Mouse (Mus musculus) midbrain, postnatal 0 days (tissue): Measurements from ENCODE around the gene Hipk1. TPM values are rescaled to one million over a fixed set of nuclear protein-coding genes. Genes with fewer than 3 reads are reported as not detected.
A peak's percentile ranks its signal among the peaks of the same experiment; 100 is the strongest.

Source experiments
- ATAC-seq: fragments of 200-750 bp; cut with Nextera tagmentation; 2 replicates; pipeline ENCODE4 v1.8.0; 2017; ENCODE audit warnings: moderate number of reproducible peaks, mild to moderate bottlenecking, moderate TSS enrichment, moderate library complexity; ENCODE audit not compliant: low FRiP score
- DNase-seq: peaks from one replicate; pipeline ENCODE4 v3.0.0-alpha.2; 2015; ENCODE audit warnings: low spot score
- H3K27ac ChIP-seq: fragments of 300-500 bp; sonication (generic); 2 replicates; pipeline ENCODE4 v1.5.1; 2014; ENCODE audit warnings: low read depth, mild to moderate bottlenecking, low read length, mixed read lengths
- H3K27me3 ChIP-seq: fragments of 300-500 bp; sonication (generic); 2 replicates; pipeline ENCODE4 v1.6.1; 2014; ENCODE audit warnings: low read length, control low read depth, mixed read lengths; ENCODE audit not compliant: insufficient read depth
- H3K36me3 ChIP-seq: fragments of 300-500 bp; sonication (generic); 2 replicates; pipeline ENCODE4 v1.6.1; 2014; ENCODE audit warnings: low read length, control low read depth, mixed read lengths; ENCODE audit not compliant: insufficient read depth
- H3K4me1 ChIP-seq: fragments of 300-500 bp; sonication (generic); 2 replicates; pipeline ENCODE4 v1.6.1; 2014; ENCODE audit warnings: mild to moderate bottlenecking, control low read depth, antibody characterized with exemption, low read length, mixed read lengths; ENCODE audit not compliant: insufficient read depth
- H3K4me2 ChIP-seq: fragments of 300-500 bp; sonication (generic); 2 replicates; pipeline ENCODE4 v1.6.1; 2014; ENCODE audit warnings: low read depth, mild to moderate bottlenecking, low read length, mixed read lengths; ENCODE audit not compliant: poor library complexity, severe bottlenecking
- H3K4me3 ChIP-seq: fragments of 300-500 bp; sonication (generic); 2 replicates; pipeline ENCODE4 v1.5.1; 2014; ENCODE audit warnings: low read depth, mild to moderate bottlenecking, low read length, moderate library complexity
- H3K9ac ChIP-seq: fragments of 300-500 bp; sonication (generic); replicated peaks from 2 replicates; pipeline ENCODE4 v1.6.1; 2014; ENCODE audit warnings: mild to moderate bottlenecking, low read length, moderate library complexity, mixed read lengths; ENCODE audit not compliant: poor library complexity, severe bottlenecking
- H3K9me3 ChIP-seq: fragments of 300-500 bp; sonication (generic); 2 replicates; pipeline ENCODE4 v1.6.1; 2016; ENCODE audit warnings: low read length, control low read depth
- CTCF ChIP-seq: IDR thresholded peaks from 2 replicates; pipeline ENCODE4 v1.5.1; 2016; ENCODE audit warnings: antibody characterized with exemption, mild to moderate bottlenecking
- WGBS: fragments of 180-500 bp; shearing (Covaris S2); extraction: QIAGEN DNeasy Blood & Tissue Kit; methylation state at CpG from one replicate; pipeline ENCODE4 v1.1.7; 2014; 5-methylcytosine and 5-hydroxymethylcytosine counted together
- polyA plus RNA-seq: library from polyadenylated mRNA; unstranded; fragments of >200 nt; fragmentation: Nextera tagmentation; extraction: Ambion mirVana; gene quantifications from 2 replicates; pipeline ENCODE4 v1.2.1, GENCODE M21; 2015
- total RNA-seq: library from RNA; depleted of rRNA; stranded (reverse); fragments of >200 nt; gene quantifications from 2 replicates; pipeline ENCODE4 v1.2.3, GENCODE M21; 2014

Gene Hipk1
- total and polyA plus RNA-seq, 2 experiments from 2014 or later: 7.7 to 77.2 TPM

DNA sequence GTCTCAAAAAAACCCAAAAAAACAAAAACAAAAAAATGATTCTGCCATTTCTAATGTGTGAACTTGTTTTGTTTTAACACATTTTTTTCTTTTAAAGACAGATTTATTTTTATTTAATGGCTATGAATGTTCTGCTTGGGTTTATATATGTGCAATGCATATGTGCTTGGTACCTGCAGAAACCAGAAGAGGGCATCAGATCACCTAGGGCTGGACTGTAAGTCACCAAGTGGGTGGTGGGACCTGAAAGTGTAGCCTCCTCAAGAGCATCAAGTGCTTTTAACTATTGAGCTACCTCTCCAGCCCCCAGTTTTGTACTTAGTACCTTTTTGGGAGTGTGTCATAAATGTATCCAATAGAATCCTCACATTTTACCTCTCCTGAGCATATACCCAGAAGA is 36.2 kb upstream of the Hipk1 start:
- H3K9ac ChIP-seq: no peak overlapping the region
- H3K27ac ChIP-seq: no peak overlapping the region
- no peak overlapping the region for H3K4me3 ChIP-seq
- no peaks in the 10 kb centered on the region for H3K27me3 ChIP-seq
- H3K36me3 ChIP-seq: peaks cover 5% of the 10 kb centered on the region; the same call in 1 of the 2 replicates
- no peak overlapping the region for H3K4me2 ChIP-seq
- H3K9me3 ChIP-seq: no peaks in the 10 kb centered on the region
- no peak for DNase-seq
- no peaks in the 10 kb centered on the region for H3K4me1 ChIP-seq
- TF ChIP-seq CTCF: peak; percentile 19; the same call in 1 of the 2 replicates
- no peak for ATAC-seq

DNA sequence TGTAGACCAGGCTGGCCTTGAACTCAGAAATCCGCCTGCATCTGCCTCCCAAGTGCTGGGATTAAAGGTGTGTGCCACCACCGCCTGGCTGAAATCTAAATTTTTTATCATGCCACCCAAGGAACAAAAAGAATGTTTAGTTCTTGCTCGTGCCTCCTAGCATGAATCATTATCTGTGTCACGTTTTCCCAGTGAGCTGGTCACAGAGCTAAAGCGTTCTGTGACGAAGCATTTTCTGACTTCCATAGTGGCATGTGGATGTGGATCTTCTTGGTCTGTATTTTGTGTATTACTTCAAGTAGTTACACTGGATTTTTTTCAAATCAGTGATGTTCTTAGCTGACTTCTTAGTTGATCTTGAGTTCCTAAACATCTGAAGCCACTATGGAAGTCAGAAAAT is 19.6 kb upstream of the Hipk1 start:
- H3K9me3 ChIP-seq: no peaks in the 10 kb centered on the region
- H3K4me1 ChIP-seq: no peaks in the 10 kb centered on the region; the same call in 1 of the 2 replicates
- no peaks in the 10 kb centered on the region for H3K27me3 ChIP-seq
- no peak for ATAC-seq
- no peak overlapping the region for H3K27ac ChIP-seq
- no peak overlapping the region for H3K9ac ChIP-seq
- no peak overlapping the region for H3K4me3 ChIP-seq
- TF ChIP-seq CTCF: no peak
- WGBS: 94% methylated on average over 6 of the region's 6 CpGs
- no peak overlapping the region for H3K4me2 ChIP-seq
- peaks cover 11% of the 10 kb centered on the region for H3K36me3 ChIP-seq
- DNase-seq: no peak

DNA sequence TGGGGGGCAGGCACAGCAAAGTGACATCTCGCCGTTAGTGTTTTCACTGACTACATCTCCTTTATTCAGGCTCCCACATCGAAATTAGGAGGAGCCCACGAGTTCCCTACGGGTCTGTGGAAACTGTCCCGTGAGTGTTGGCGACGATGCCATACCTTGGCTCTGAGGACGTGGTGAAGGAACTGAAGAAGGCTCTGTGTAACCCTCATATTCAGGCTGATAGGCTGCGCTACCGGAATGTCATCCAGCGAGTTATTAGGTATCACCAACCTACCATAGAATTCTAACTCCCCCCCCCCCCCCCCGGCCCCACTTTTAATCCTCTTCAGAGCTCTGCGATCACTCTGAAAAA is 18.4 kb upstream of the Hipk1 start:
- Histone ChIP-seq H3K27ac (peak overlapping the region; percentile 90), H3K9ac (peak overlapping the region; percentile 80), H3K4me2 (peak overlapping the region; percentile 71), H3K36me3 (peaks cover 7% of the 10 kb centered on the region; the same call in 1 of the 2 replicates), H3K4me3 (peak overlapping the region; percentile 60), H3K4me1 (no peaks in the 10 kb centered on the region; the same call in 1 of the 2 replicates), H3K27me3 (no peaks in the 10 kb centered on the region), H3K9me3 (no peaks in the 10 kb centered on the region)
- DNase-seq (peak; percentile 22), ATAC-seq (peak; percentile 51)
- no peak for TF ChIP-seq CTCF
- WGBS: under 1% methylated on average over 14 of the region's 14 CpGs

DNA sequence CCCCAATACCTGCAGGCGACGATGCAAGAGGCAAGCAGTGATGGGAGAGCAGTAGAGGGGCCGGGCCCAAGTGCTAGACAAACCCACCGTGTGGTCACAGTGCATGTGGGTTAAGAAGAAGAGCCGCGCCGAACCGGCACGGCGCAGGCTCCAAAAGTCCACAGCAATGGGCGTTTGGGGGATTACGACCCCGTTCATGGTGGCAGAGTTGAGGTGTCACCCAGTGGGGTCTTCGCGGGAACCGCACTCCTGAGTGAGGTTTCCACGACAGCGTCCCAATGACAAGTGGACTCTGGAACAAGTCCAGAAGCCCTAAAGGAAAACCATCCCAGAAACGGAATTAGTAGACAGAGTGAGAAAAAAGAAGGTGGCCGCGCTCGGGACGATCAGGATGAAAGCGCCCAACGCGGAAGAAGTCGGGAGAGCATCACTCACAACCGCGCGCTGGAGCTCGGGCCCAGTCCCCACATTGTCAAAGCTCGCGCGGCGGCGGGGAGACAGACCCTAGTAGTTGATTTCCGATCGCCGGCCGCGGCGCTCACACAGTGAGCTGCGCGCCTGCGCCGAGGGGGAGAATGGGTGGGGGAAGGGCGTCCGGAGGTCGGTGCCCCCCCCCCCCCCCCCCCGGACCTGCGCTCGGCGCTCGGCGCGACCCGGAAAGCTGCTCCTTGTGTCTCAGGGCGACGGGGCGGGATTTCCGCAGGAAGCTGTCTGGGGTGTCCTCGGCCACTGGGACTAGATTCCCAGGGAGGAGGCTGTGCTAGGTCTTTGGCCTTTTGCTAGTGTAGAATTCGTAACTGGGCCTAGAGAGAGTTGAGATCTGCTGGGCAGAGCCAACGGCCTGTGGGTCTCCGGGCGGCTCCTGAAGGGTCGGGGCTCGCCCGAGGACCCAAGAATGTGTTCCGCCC is 17.8 kb upstream of the Hipk1 start, which contains the start of the genes Dclre1b, Ap4b1 and Gm43064:
Gene Dclre1b (minus strand): TSS at position 554 of the 908 bp plus-strand sequence.
Gene Ap4b1 (plus strand): TSS at position 630 of the 908 bp plus-strand sequence.
Gene Gm43064 (plus strand): TSS at position 683 of the 908 bp plus-strand sequence.
- WGBS: under 1% methylated on average over 63 of the region's 70 CpGs
- H3K4me3 ChIP-seq: peak within 1 kb of the TSS; percentile 60
- H3K36me3 ChIP-seq: peaks cover 8% of the 10 kb centered on the region; the same call in 1 of the 2 replicates
- H3K9me3 ChIP-seq: no peaks in the 10 kb centered on the region
- H3K27me3 ChIP-seq: no peaks in the 10 kb centered on the region
- H3K4me1 ChIP-seq: no peaks in the 10 kb centered on the region; the same call in 1 of the 2 replicates
- peak within 1 kb of the TSS; percentile 80 for H3K9ac ChIP-seq
- TF ChIP-seq CTCF: no peak; the same call in 1 of the 2 replicates
- peak; percentile 96 for DNase-seq
- H3K27ac ChIP-seq: peak within 1 kb of the TSS; percentile 90
- peak; percentile 98 for ATAC-seq
- peak within 1 kb of the TSS; percentile 79 for H3K4me2 ChIP-seq

DNA sequence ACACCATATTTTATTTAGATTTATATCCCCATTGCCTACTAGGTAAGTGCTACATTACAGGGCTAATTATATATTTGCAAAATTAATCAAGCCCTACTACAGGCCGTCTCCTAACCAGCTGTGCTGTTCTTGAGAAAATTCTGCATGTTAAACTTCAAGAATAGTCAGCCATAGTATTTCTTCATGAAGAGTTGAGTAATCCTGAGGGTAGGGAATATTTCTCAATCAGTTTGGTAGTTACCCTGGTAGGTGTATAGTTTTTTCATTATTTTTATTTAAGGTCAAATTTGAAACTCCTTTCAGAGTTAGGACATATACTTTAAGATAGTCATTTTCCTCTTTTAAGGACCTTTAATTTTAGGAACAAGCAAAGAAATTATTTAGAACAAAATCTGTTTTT is 14.3 kb upstream of the Hipk1 start:
- H3K4me3 ChIP-seq: no peak overlapping the region
- H3K9me3 ChIP-seq: no peaks in the 10 kb centered on the region
- H3K36me3 ChIP-seq: peaks cover 15% of the 10 kb centered on the region
- no peak overlapping the region for H3K27ac ChIP-seq
- TF ChIP-seq CTCF: no peak
- DNase-seq: no peak
- no peak overlapping the region for H3K4me2 ChIP-seq
- WGBS: 96% methylated on average over 1 of the region's 1 CpGs
- H3K27me3 ChIP-seq: no peaks in the 10 kb centered on the region
- no peak for ATAC-seq
- H3K9ac ChIP-seq: no peak overlapping the region
- no peaks in the 10 kb centered on the region; the same call in 1 of the 2 replicates for H3K4me1 ChIP-seq

DNA sequence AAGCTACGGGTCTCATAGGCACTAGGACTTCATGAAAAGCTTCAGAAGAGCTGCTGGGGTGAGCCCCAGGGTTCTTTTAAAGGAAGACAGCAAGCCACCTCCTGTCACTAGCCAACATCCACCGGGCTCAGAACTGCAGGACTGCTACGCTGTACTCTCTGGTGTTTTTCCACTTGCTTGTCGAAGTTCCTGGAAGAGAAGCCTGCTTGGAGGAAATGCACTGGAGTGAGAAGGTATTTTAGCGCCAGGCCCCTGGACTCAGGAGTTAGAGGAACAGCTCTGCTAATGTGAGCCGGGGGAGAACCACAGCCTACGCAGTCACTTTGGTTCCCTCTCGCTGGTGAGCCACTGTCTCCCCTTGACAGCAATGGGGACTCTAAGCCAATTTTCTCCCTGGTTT is 11.5 kb upstream of the Hipk1 start:
- Histone ChIP-seq H3K4me3 (no peak overlapping the region), H3K4me1 (no peaks in the 10 kb centered on the region), H3K9me3 (no peaks in the 10 kb centered on the region), H3K4me2 (no peak overlapping the region), H3K36me3 (peaks cover 15% of the 10 kb centered on the region), H3K9ac (no peak overlapping the region), H3K27me3 (no peaks in the 10 kb centered on the region), H3K27ac (no peak overlapping the region)
- DNase-seq: no peak
- no peak for ATAC-seq
- 86% methylated on average over 8 of the region's 8 CpGs for WGBS
- TF ChIP-seq CTCF: no peak
